Mouse (Mus musculus) olfactory bulb, adult 2 months (tissue): ENCODE data around the gene Cnnm3.

ENCODE experiments used
- CTCF ChIP-seq: fragments of 200-500 bp; IDR thresholded peaks from 2 replicates; pipeline ENCODE4 v1.5.1; 2012; ENCODE audit warnings: low read depth, mild to moderate bottlenecking, low read length, moderate library complexity; ENCODE audit not compliant: insufficient read depth
- POLR2A ChIP-seq: fragments of 200-500 bp; IDR thresholded peaks from 2 replicates; pipeline ENCODE4 v1.6.1; 2012; ENCODE audit warnings: mild to moderate bottlenecking, low read depth, low read length, moderate library complexity; ENCODE audit not compliant: insufficient read depth

- TF ChIP-seq CTCF: no peak
- no peak for TF ChIP-seq POLR2A
These were observed 47.6 kb downstream of the Cnnm3 start for GRCm38 (mm10) chr1:36559256-36559655.
